Mouse (Mus musculus) thymus, adult 2 months (tissue): ENCODE results near the gene Ptcd2. TPM values are rescaled to one million over a fixed set of nuclear protein-coding genes. Genes with fewer than 3 reads are reported as not detected.

Experiments used
- DNase-seq: peaks from one replicate; pipeline ENCODE4 v3.0.0; 2021
- H3K27ac ChIP-seq: fragments of 200-500 bp; 2 replicates; pipeline ENCODE4 v1.5.1; 2012; ENCODE audit warnings: low read length, control low read depth; ENCODE audit not compliant: control insufficient read depth, insufficient read depth
- H3K27me3 ChIP-seq: fragments of 200-500 bp; 2 replicates; pipeline ENCODE4 v1.6.1; 2012; ENCODE audit warnings: mild to moderate bottlenecking, low read length, moderate library complexity, mixed read lengths; ENCODE audit not compliant: control insufficient read depth, insufficient read depth
- H3K36me3 ChIP-seq: fragments of 200-500 bp; 2 replicates; pipeline ENCODE4 v1.6.1; 2012; ENCODE audit warnings: mild to moderate bottlenecking, low read length, moderate library complexity; ENCODE audit not compliant: control insufficient read depth, insufficient read depth
- H3K4me1 ChIP-seq: fragments of 200-500 bp; replicated peaks from 2 replicates; pipeline ENCODE4 v1.6.1; 2012; ENCODE audit warnings: low read length; ENCODE audit not compliant: control insufficient read depth, insufficient read depth
- H3K4me3 ChIP-seq: fragments of 200-500 bp; 2 replicates; pipeline ENCODE4 v1.5.1; 2012; ENCODE audit warnings: mild to moderate bottlenecking, low read length, control low read depth, moderate library complexity; ENCODE audit not compliant: control insufficient read depth, insufficient read depth
- CTCF ChIP-seq: fragments of 200-500 bp; IDR thresholded peaks from 2 replicates; pipeline ENCODE4 v1.5.1; 2012; ENCODE audit warnings: mild to moderate bottlenecking, control low read depth, low read length, moderate library complexity, borderline replicate concordance; ENCODE audit not compliant: control insufficient read depth, poor library complexity, insufficient read depth; ENCODE audit errors: extremely low read depth
- POLR2A ChIP-seq: fragments of 200-500 bp; IDR thresholded peaks from 2 replicates; pipeline ENCODE4 v1.6.1; 2012; ENCODE audit warnings: mild to moderate bottlenecking, low read length, control low read depth, moderate library complexity; ENCODE audit not compliant: control insufficient read depth, poor library complexity, insufficient read depth; ENCODE audit errors: extremely low read depth
- WGBS: fragments of 180-500 bp; shearing (Covaris S2); methylation state at CpG from one replicate; pipeline ENCODE4 v1.1.7; 2018; 5-methylcytosine and 5-hydroxymethylcytosine counted together
- polyA plus RNA-seq: library from polyadenylated mRNA; depleted of rRNA; stranded (reverse); fragments of >200 nt; gene quantifications from 2 replicates; pipeline ENCODE4 v1.2.3, GENCODE M21; 2012

The Ptcd2 gene
- polyA plus RNA-seq, 1 experiment, result 20.6 TPM

DNA sequence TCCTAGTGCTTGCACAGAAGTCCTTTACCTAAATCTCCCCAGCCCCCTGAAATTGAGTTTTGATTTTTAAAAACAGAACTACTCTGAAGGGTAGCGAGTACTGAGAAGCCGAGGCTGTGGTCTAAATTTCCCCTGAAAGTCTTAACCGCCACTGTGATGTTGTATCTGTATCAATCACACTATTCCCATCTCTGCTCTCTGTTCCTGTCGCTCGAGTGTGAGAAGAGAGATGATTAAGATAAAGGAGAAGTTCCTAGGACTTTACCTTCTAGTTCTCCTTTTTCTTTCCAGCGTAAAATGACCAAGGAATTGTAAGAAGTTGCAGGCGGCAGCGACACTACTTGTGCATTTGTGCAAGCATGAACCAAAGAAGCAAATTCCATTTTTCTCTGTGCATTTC is 38.3 kb downstream of the Ptcd2 start:
- 39% methylated on average over 8 of the region's 8 CpGs for WGBS
- TF ChIP-seq POLR2A (no peak), CTCF (no peak)

DNA sequence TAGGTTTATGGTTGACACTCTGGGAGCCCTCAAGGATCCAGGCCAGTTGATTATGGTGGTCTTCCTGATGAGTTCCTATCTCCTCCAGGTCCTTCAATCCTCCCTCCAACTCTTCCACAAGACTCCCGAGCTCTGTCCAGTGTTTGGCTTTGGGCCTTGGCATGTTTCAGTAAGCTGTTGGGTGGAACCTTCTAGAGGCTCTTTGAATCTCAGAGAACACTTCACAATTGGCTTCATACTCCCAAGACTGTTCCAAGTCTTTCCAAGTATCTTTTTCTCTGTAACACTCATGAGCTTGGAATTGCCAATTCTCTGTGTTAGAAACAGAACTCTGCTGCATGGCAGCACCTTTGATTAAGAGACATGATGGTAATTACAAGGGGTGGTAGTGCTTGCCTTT is 39.3 kb downstream of the Ptcd2 start:
- no peaks in the 10 kb centered on the region; the same call in 1 of the 2 replicates for H3K4me1 ChIP-seq
- TF ChIP-seq CTCF (no peak), POLR2A (no peak)
- no peak overlapping the region for H3K27ac ChIP-seq
- 87% methylated on average over 1 of the region's 1 CpGs for WGBS
- H3K36me3 ChIP-seq, result no peaks in the 10 kb centered on the region
- no peak overlapping the region for H3K4me3 ChIP-seq
- DNase-seq, result no peak
- H3K27me3 ChIP-seq, result no peaks in the 10 kb centered on the region

More for the DNA sequence above, 38.3 kb downstream of the Ptcd2 start:
- Histone ChIP-seq H3K4me1 (no peaks in the 10 kb centered on the region; the same call in 1 of the 2 replicates), H3K27me3 (no peaks in the 10 kb centered on the region), H3K27ac (no peak overlapping the region), H3K36me3 (no peaks in the 10 kb centered on the region), H3K4me3 (no peak overlapping the region)
- DNase-seq, result no peak

DNA sequence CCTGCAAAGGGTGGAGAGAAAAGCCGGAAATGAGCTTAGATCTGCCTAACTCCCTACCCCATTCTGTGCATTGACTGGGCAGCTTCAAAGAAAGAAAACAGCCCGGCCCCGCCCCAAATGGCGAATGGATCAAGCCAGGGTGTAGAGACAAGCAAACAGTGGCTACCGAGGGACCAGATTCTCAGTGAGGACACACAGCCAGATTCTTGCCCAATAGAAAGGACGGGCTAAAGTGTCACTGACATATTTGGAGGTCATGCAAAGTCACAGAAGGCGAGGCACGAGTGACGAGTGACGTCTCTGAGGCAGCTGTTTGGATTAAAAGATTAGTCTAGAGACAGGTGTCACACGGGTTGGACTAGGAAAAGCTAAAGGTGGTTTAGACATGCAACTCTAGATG is 40.1 kb downstream of the Ptcd2 start:
- Histone ChIP-seq H3K36me3 (no peaks in the 10 kb centered on the region), H3K4me1 (no peaks in the 10 kb centered on the region; the same call in 1 of the 2 replicates), H3K4me3 (no peak overlapping the region), H3K27me3 (no peaks in the 10 kb centered on the region), H3K27ac (no peak overlapping the region)
- 94% methylated on average over 11 of the region's 11 CpGs for WGBS
- TF ChIP-seq POLR2A, result no peak
- no peak for TF ChIP-seq CTCF
- no peak for DNase-seq

DNA sequence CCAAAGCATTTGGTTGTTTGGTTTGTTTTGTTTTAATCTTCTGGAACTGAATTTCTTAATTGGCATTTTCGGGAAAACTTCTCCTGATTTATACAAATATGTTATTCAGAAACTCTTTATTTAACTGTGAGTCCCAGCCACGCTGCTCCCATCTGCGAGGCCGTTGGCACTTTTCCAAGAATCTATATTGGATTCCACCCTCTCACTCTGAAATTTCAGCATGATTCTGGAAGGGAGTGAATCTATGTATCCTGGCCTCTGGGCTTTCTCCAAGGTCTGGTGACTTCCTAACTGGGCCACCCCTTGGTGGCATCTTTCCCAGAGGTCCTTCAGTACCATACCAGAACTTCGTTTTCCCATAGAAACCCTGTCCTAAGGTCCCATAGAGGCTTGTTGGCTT is 40.7 kb downstream of the Ptcd2 start:
- no peaks in the 10 kb centered on the region for H3K36me3 ChIP-seq
- no peaks in the 10 kb centered on the region; the same call in 1 of the 2 replicates for H3K4me1 ChIP-seq
- 86% methylated on average over 5 of the region's 5 CpGs for WGBS
- no peak for TF ChIP-seq POLR2A
- TF ChIP-seq CTCF, result no peak
- no peak overlapping the region for H3K27ac ChIP-seq
- no peaks in the 10 kb centered on the region for H3K27me3 ChIP-seq
- DNase-seq, result no peak
- H3K4me3 ChIP-seq, result no peak overlapping the region

DNA sequence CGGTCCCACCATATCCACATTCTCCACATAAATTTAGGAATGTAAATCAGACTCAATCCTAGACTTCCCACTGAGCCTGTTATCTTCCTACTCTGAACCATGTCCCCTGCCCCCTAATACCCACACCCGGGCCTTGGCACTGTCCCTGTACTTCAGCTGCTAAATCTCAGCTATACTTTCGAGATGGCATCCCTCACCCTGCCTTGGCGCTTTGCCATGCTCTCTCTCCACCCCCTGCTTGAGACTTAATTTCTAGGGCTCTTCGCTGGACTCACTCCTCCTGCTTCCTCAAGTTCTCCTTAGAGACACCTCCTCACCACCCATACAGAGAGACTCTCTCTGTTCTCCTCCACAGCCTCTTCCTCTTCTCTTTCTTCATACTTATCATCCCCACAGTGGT is 44.6 kb downstream of the Ptcd2 start:
- TF ChIP-seq POLR2A (no peak), CTCF (no peak)
- no peak overlapping the region; the same call in 1 of the 2 replicates for H3K27ac ChIP-seq
- H3K4me3 ChIP-seq, result no peak overlapping the region
- no peaks in the 10 kb centered on the region; the same call in 1 of the 2 replicates for H3K4me1 ChIP-seq
- H3K36me3 ChIP-seq, result no peaks in the 10 kb centered on the region
- DNase-seq, result no peak
- 85% methylated on average over 5 of the region's 5 CpGs for WGBS
- no peaks in the 10 kb centered on the region for H3K27me3 ChIP-seq

DNA sequence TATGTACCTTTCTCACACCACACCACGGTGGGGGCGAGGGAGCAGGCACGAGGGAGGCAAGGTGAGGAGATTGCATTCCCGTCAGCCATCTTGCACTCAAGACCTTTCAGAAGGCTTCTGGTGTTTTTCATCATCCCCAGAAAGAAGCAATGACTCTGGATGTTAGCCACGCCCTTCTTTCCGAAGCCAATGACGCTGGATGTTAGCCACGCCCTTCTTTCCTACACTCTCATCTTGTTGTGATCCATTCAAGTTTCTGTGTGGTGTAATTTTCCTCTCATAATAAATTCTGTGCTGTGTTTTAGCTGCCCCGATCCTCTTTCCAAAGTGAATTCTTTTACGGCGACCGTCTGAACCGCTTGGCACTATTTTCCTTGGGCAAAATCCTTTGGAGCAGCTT is 50.3 kb downstream of the Ptcd2 start:
- DNase-seq, result no peak
- WGBS, result 95% methylated on average over 13 of the region's 13 CpGs
- Histone ChIP-seq H3K4me1 (no peaks in the 10 kb centered on the region), H3K36me3 (no peaks in the 10 kb centered on the region), H3K27ac (no peak overlapping the region), H3K27me3 (no peaks in the 10 kb centered on the region), H3K4me3 (no peak overlapping the region)
- no peak for TF ChIP-seq POLR2A
- TF ChIP-seq CTCF, result no peak

DNA sequence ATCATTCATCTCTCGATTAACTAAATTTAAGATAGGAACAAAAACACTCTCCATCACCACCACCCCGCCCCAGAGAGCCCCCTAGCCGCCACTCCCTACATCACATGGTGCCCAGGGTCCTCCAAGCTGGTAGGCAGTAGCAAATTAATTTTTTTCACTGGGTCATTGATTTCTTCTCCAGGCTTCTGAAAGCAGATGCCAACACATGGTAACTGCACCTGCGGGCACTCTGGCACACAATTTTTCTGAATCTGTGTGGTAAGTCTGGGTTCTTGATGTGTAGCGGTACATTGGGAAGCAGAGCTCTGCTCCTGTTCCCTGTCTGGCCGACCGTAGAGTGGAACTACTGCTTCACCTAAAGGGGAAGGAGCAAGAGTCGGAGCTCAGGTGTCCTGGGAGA is 53.7 kb downstream of the Ptcd2 start:
- Histone ChIP-seq H3K27me3 (no peaks in the 10 kb centered on the region), H3K4me3 (no peak overlapping the region), H3K4me1 (no peaks in the 10 kb centered on the region), H3K27ac (no peak overlapping the region), H3K36me3 (no peaks in the 10 kb centered on the region)
- TF ChIP-seq POLR2A (no peak), CTCF (no peak)
- no peak for DNase-seq
- 96% methylated on average over 8 of the region's 8 CpGs for WGBS
